Mouse (Mus musculus) ES-E14 (cell line): ENCODE measurements around the gene Opalin.

Source experiments
- CHD2 ChIP-seq: IDR thresholded peaks from 2 replicates; pipeline ENCODE4 v1.6.1; 2014; ENCODE audit warnings: mild to moderate bottlenecking, low read depth, low read length, inconsistent platforms
- HCFC1 ChIP-seq: IDR thresholded peaks from 2 replicates; pipeline ENCODE4 v1.6.1; 2012; ENCODE audit warnings: low read length, inconsistent platforms, borderline replicate concordance; ENCODE audit not compliant: insufficient read depth

DNA sequence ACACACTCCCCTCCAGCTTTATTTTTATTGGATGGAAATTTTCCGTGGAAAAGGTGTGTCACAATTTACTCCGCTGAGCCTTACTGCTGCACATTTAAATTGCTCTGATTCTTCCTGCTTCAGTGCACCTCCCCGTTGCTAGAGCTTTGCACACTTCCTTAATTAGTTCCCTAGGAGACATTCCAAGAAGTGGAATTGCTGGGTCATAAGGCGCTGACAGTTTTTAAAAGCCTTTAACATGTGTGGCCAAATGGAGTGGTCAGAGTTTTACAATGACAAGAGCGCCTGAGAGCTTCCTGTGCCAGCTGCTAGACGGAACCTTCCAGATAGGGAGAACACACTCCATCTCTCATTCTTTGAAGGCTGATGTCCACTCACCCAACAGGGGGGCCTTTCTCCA lies 35.7 kb upstream of the Opalin start:
- TF ChIP-seq HCFC1 (no peak), CHD2 (no peak)
